Mouse (Mus musculus) left cerebral cortex, adult 11 months (tissue): ENCODE data around the gene Necab3.

Source experiments
- DNase-seq: peaks from one replicate; pipeline ENCODE4 v3.0.0; 2022; ENCODE audit warnings: low spot score

Necab3 gene

DNA sequence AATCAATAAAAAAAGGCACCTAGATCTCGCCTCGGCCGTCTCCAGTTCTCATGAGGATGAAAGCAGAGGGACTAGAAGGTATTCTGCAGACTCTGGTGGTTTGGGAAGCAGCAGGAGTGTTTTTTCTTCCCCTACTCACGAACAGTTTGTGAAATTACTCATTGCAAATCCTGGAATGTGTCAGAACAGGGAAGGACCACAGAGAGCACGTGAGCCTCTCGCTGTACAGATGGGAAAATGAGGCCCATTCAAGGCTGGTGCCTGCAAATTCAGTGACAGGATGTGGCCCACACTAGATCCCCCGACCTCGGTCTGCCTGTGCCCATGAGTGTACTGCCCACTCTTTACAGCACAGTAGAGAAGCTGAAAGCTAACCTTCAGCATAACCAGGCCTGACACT, 13.3 kb upstream of the Necab3 start:
- DNase-seq, result no peak

DNA sequence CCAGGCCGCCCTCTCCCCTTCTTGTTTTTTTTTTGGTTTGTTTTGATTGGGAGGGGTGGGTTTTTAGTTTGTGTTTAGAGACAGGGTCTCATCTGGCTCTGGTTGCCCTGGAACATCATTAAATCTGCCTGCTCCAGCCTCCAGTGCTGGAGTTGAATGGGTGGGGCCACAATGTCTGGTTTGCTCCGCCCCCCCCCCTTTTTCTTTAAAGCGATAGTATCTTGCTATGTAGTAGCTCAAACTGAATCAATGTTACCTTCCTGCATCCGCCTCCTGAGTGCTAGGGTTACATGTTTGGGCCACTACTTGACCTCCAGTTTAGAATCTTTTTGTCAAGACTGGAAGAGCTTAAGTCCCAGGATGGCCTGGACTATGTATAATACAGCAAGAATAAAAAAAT, 12.6 kb upstream of the Necab3 start:
- no peak for DNase-seq

- DNase-seq, result no peak
Measured at GRCm38 (mm10) chr2:154570666-154571065, 12.0 kb upstream of the Necab3 start.

DNA sequence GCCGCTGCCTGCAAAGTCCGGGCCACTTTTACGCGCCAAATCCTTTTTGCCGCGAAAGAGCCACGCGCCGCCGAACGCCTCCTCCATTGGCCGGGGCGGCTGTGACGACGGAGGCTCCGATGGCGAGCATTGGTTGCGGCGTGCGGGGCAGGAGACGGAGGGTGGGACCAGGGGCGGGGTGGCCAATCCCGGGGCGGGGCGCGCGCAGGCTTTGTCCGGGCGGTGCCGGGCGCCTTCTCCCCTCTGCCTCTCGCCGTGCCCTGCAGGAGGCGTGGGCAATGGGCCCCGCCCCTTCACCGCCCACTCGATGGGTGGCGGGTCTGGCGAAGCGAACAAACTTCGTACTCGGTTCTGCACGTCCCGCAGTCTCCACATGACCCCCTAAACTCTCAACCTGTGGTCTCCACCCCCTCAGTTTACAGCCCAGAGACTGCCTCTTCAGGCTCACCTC, 11.2 kb upstream of the Necab3 start, which contains the start of gene E2f1:
E2f1 (minus strand) TSS at position 57 of the 451 bp plus-strand sequence.
- peak; percentile 88 for DNase-seq

- no peak for DNase-seq
Measured at GRCm38 (mm10) chr2:154569071-154569748, 10.5 kb upstream of the Necab3 start.

DNA sequence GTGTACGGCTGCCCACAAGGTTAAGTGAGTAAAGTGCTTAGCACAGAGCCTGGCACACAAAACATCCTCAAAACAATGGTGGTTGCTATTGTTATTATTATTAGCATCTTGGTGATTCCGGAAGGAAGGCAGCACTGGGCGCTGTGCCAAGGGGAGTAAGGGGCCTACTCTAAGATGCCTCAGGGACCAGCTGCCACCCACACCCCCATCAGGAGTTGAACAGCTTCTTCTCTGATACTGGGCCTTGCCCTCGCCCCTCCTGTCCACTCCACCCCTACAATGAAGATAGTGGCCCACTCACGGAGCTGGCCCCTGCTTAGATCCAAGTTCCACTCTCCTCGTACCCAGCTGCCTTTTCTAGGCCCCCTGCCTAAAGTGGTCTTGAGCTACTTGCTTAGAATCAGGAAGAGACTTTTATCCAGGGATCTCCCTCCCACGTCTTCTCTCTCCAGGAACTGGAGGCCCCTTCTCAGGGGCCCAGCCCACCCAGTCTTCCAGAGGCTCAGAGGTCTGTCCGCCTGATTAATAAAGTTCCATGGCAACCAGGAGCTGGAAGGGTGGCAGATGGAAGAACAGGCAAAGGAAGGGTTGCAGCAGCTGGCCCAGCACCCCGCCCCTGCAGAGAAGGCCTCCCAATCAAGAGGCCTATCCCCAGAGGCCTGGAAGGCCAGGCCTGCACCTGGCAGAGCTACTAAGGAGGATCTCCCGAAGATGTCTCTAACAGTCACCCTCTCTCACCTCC, 9.8 kb upstream of the Necab3 start:
- DNase-seq, result no peak

DNA sequence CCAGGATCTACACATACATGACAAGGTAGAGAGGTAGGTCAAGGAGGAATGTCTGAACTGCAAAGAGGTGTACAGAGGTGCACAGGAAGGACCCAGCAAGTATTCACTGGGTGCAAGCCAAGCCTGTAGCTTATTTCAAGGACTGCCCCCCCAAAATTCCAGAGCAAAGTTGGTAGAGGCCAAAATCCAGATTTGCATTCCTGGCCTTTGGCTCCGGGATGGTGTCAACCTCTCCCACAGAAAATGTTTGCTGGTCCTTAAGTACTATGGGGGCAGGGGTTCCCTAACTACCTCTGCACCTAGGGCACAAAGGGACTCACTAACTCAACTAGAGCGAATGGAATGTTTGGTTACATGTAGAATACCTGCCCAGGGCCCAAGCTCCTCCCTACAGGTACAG, 9.1 kb upstream of the Necab3 start:
- no peak for DNase-seq

DNA sequence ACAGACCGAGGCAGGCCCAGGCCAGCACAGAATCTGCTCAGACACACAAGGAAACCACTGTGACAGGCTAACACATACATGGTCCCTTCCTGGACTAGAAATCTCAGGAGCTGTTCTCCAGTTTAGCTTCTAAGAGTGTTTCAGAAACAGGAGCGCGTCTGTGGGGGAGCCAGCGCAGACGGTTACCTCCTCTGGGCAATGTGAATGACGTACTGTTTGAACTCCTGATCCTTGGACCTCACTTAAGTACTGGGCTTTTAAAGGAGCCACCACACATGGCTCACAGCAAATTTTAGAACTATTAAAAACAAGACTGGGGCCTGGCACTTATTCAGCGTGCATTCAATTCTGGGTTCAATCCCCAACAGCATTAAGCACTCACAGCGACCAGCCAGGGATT, 8.0 kb upstream of the Necab3 start:
- no peak for DNase-seq

GRCm38 (mm10) chr2:154565562-154565961, 6.9 kb upstream of the Necab3 start:
- no peak for DNase-seq

GRCm38 (mm10) chr2:154563612-154564170, 5.0 kb upstream of the Necab3 start:
- DNase-seq, result no peak

GRCm38 (mm10) chr2:154557184-154557832, 1.4 kb downstream of the Necab3 start:
- no peak for DNase-seq

DNA sequence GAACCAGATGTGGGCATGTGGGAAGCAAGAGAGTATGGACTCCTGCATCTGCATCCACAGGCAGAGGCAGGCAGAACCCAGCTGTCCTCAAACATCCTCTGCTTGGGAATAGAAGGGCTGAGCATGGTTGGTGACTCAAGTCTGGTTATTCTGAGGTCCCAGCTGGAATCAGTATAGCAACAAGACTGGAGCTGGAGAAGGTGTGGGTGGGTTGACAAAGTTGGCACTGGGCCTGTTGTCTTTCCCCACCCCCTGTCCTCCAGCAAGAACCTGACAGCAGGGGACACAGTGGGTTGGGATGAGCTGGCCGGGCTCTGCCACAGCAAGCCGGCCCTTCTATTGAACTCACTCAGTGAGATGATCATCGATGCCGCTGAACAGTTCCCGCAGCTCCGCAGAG, 3.5 kb downstream of the Necab3 start:
- DNase-seq, result no peak

GRCm38 (mm10) chr2:154552424-154552907, 6.2 kb downstream of the Necab3 start:
- DNase-seq, result no peak

DNA sequence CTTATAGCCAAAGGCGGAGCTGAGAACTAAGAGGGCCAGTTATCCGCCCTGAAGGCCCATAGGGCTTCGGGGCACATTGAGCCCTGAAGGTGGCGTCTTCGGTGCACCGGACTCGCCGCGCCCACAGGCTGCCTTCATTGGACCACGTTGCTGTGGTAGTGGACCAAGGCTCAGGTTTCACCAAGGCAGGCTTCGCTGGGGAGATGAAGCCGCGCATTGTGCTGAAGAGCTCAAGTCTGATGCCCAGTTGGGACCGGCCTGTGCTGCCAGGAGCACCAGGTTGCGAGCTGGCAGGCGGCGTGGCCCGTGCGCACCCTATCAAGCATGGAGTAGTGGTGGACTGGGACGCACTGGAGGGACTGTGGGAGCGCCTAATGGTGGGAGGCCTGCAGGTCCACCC, 6.8 kb downstream of the Necab3 start:
- no peak for DNase-seq

GRCm38 (mm10) chr2:154551476-154551875, 7.2 kb downstream of the Necab3 start, which contains the start of gene Actl10:
TSS of gene Actl10 (plus strand) at chr2:154551776.
- DNase-seq, result no peak

GRCm38 (mm10) chr2:154550937-154551336, 7.8 kb downstream of the Necab3 start:
- no peak for DNase-seq

DNA sequence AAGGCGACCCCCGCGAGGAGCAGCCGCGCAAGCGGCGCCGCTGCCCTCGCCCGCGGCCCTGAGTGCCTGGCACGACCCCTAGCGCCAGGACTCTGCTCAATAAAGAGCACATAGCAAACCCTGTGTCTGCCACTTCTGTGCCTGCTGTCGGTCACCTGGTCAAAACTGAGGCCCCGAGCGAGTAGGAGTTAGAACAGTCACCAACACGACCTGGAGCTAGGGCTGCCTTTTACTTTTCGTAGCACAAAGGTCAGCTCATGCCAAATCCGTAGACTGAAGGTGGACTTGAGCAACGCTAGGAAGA, 8.9 kb downstream of the Necab3 start:
- DNase-seq, result no peak

DNA sequence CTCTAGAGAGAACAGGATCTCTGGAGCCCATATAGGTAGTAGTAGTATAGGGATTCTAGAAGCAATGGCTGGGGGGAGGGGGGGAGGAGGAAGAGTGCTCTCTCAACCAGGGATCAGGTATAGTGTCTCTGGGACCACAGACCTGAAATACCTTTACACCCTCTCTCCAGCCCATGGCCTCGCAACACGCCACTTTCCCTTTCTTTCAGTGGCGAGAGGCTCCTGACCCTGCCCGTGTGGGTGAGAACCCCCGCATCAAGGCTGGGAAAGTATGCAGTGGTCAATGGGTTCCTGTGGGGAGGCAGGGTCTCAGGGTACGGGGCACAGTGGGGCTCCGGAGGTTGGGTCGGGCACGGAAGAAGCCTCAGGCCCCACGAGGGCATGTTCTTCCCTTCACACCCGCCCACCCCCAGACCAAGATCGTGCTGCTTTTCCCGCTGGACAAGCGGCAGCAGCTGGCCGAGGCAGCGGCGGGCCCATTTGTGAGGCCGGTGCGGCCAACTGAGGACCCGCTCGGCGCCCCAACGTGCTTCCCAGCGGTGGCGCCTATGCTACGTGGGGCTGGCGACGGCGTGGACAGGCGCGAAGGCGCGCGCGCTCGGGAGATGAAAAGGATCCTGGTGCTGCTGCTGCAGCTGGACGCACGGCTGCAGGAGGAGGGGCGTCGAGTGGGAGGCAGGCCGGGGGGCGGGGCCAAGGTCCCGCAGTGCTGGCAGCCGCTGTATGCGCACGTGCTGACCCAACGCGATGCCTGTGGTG, 9.4 kb downstream of the Necab3 start:
- DNase-seq, result no peak

DNA sequence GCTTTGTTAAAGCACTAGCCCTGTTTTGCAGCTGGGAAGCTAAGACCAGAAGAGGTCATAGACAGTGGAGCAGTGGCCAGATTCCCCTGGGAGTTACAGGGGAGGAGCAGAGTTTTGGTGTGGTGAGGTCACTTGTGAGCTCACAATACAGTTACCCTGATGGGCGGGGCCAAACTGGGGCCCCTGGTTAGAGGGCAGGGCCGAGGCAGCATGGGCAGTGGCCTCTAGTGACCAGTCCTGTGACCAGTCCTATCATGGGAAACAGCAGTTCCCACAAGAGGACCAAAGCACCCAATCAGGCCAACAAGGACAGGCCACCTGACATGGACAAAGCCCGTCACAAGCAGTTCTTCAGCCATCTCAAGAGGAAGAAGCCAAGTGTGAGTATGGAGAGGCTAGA, 10.0 kb downstream of the Necab3 start:
- no peak for DNase-seq

DNA sequence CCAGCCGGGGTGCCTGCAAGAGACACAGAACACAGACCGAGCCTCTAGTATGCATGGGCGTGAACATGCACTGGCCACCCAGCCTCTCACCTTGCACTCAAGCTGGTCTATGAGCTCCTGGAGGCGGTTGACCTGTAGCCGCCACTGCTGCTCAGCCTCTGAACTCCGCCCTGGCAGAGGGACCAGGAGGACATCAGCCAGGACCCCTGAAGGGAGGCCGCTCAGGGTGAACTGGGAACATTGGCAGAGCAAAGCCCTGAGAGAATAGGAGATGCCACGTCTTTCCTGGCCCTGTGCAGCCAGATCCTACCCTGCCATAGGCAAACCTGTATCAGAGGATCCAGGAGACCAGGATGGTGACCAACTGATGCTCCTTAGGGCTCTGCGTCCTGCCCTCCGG, 12.0 kb downstream of the Necab3 start, which contains the start of gene 1700003F12Rik:
1700003F12Rik (plus strand) TSS at position 375 of the 400 bp plus-strand sequence.
- no peak for DNase-seq

- DNase-seq, result no peak
Measured at GRCm38 (mm10) chr2:154543567-154544347, 14.9 kb downstream of the Necab3 start.
